8 mouse cellular contexts compared by ENCODE assay signal in genomic region chr1:161180674-161181073, GRCm38 (mm10). TPM values are rescaled to one million over a fixed set of nuclear protein-coding genes. Genes with fewer than 3 reads are reported as not detected.
A peak's percentile ranks its signal among the peaks of the same experiment; 100 is the strongest.
DNase-seq lines count a peak whose midpoint lies in the region; ATAC-seq and TF ChIP-seq lines count a peak whose summit lies in the region.
"Had no signal": no experiment of that assay in that cellular context is flagged by ENCODE, and none has a peak within 500 bp of the region (broad histone marks: within the 10 kb centered on the region; RNA-seq: fewer than 3 reads in every experiment).

No protein-coding gene starts in this region.

- TF ChIP-seq EP300 in liver, embryonic 14.5 days (IDR thresholded peaks at IDR 0.05; ENCODE audit: low read depth) = no peak

- H3K36me3 ChIP-seq in liver, embryonic 14.5 days (replicated peaks; ENCODE audit: control insufficient read depth, insufficient read depth, low read depth) = no peaks in the 10 kb centered on the region
- H3K36me3 ChIP-seq: neural tube, embryonic 12.5 days had no signal

- no peak overlapping the region for H3K4me3 ChIP-seq in liver, embryonic 14.5 days (ENCODE audit: insufficient read depth in 1 of 2, low read depth in 2 of 2, low read length in 2 of 2)
- H3K4me3 ChIP-seq: neural tube, embryonic 12.5 days had no signal

- H3K9ac ChIP-seq in liver, embryonic 14.5 days (replicated peaks) = no peak overlapping the region
- H3K9ac ChIP-seq: neural tube, embryonic 12.5 days had no signal

- ATAC-seq in liver, embryonic 14.5 days (ENCODE audit: insufficient read depth) = no peak

- no peaks in the 10 kb centered on the region for H3K4me1 ChIP-seq in liver, embryonic 14.5 days (replicated peaks; ENCODE audit: control insufficient read depth in 2 of 2, insufficient read depth in 2 of 2, low read length in 1 of 2)
- H3K4me1 ChIP-seq: neural tube, embryonic 12.5 days had no signal

- peak; percentile 9 for DNase-seq in ovary, postnatal 14 days (ENCODE audit: low spot score)
- DNase-seq in ovary, postnatal 10 days (ENCODE audit: low spot score) = no peak
- DNase-seq in WW6 (ENCODE audit: low read depth, low spot score) = peak; percentile 65
- peak; percentile 7 for DNase-seq in cerebellum, adult 9-11 months
- peak; percentile 87 for DNase-seq in induced T-regulatory cell, adult 2 months (ENCODE audit: low read depth)
- peak; percentile 46 to 53 (median 49) for DNase-seq in liver, embryonic 14.5 days (ENCODE audit: low read depth in 3 of 3, low spot score in 3 of 3)
- DNase-seq in right cerebral cortex, postnatal 4 days = peak; percentile 47

- WGBS in liver, embryonic 14.5 days (ENCODE audit: insufficient replicate concordance) = 39% methylated on average over 8 of the region's 8 CpGs

- no peaks in the 10 kb centered on the region for H3K9me3 ChIP-seq in liver, embryonic 14.5 days (ENCODE audit: control insufficient read depth, low read length)
- H3K9me3 ChIP-seq: neural tube, embryonic 12.5 days had no signal

- H3K27ac ChIP-seq in liver, embryonic 14.5 days = no peak overlapping the region
- H3K27ac ChIP-seq: neural tube, embryonic 12.5 days had no signal

- H3K4me2 ChIP-seq in liver, embryonic 14.5 days (ENCODE audit: low read depth) = no peak overlapping the region
- H3K4me2 ChIP-seq: neural tube, embryonic 12.5 days had no signal

- no peaks in the 10 kb centered on the region for H3K27me3 ChIP-seq in liver, embryonic 14.5 days (ENCODE audit: control insufficient read depth, insufficient read depth, low read length)
- H3K27me3 ChIP-seq: neural tube, embryonic 12.5 days had no signal

- TF ChIP-seq CTCF in liver, embryonic 14.5 days (IDR thresholded peaks at IDR 0.05; ENCODE audit: low read depth) = peak; percentile 91

RNA-seq across cellular contexts. Expression of gene Tex50, which starts 21.6 kb away (rescaled TPM):
- polyA plus RNA-seq in liver, embryonic 14.5 days (2012; rRNA removed) = not detected in 2 replicates
- not detected in 2 replicates for polyA plus RNA-seq in liver, embryonic 14.5 days (2014; fragmentation: Nextera tagmentation; extraction: Ambion mirVana)

RNA-seq across cellular contexts. Expression of gene Ankrd45, which starts 38.2 kb away (rescaled TPM):
- polyA plus RNA-seq in liver, embryonic 14.5 days (2012; rRNA removed) = 0.02 TPM in 2 replicates
- 0.09 TPM in 1 of 2 replicates, not detected in the other for polyA plus RNA-seq in liver, embryonic 14.5 days (2014; fragmentation: Nextera tagmentation; extraction: Ambion mirVana)

RNA-seq across cellular contexts. Expression of gene Klhl20, which starts 49.4 kb away (rescaled TPM):
- polyA plus RNA-seq in liver, embryonic 14.5 days (2012; rRNA removed) = 4.3 and 5.1 TPM in 2 replicates
- polyA plus RNA-seq in liver, embryonic 14.5 days (2014; fragmentation: Nextera tagmentation; extraction: Ambion mirVana) = 4.6 and 5.2 TPM in 2 replicates
